Mouse (Mus musculus) heart, postnatal 0 days (tissue): ENCODE data around the gene Cep135.

Experiments
- CTCF ChIP-seq: IDR thresholded peaks from 2 replicates; pipeline ENCODE4 v1.5.1; 2016; ENCODE audit warnings: antibody characterized with exemption, control low read depth, low read depth
- EP300 ChIP-seq: IDR thresholded peaks from 2 replicates; pipeline ENCODE4 v1.6.1; 2016; ENCODE audit warnings: antibody characterized with exemption, low read depth

- TF ChIP-seq EP300 (no peak), CTCF (no peak)
Measured at GRCm38 (mm10) chr5:76649897-76650296, 61.4 kb downstream of the Cep135 start.
